Mouse (Mus musculus) midbrain, embryonic 16.5 days (tissue): ENCODE data around the gene Krtap9-5. TPM values are rescaled to one million over a fixed set of nuclear protein-coding genes. Genes with fewer than 3 reads are reported as not detected.

Experiments used
- ATAC-seq: fragments of 200-750 bp; cut with Nextera tagmentation; 2 replicates; pipeline ENCODE4 v1.8.0; 2017; ENCODE audit warnings: moderate TSS enrichment
- H3K27ac ChIP-seq: fragments of 300-500 bp; sonication (generic); 2 replicates; pipeline ENCODE4 v1.5.1; 2014; ENCODE audit warnings: mild to moderate bottlenecking, low read length, mixed read lengths
- H3K27me3 ChIP-seq: fragments of 300-500 bp; sonication (generic); 2 replicates; pipeline ENCODE4 v1.6.1; 2014; ENCODE audit warnings: low read depth, low read length, mixed read lengths; ENCODE audit not compliant: control insufficient read depth, insufficient read depth
- H3K36me3 ChIP-seq: fragments of 300-500 bp; sonication (generic); 2 replicates; pipeline ENCODE4 v1.6.1; 2014; ENCODE audit warnings: mild to moderate bottlenecking, low read length, moderate library complexity, mixed read lengths; ENCODE audit not compliant: control insufficient read depth, insufficient read depth
- H3K4me1 ChIP-seq: fragments of 300-500 bp; sonication (generic); 2 replicates; pipeline ENCODE4 v1.6.1; 2014; ENCODE audit warnings: mild to moderate bottlenecking, low read length, mixed read lengths; ENCODE audit not compliant: control insufficient read depth, insufficient read depth
- H3K4me2 ChIP-seq: fragments of 300-500 bp; sonication (generic); 2 replicates; pipeline ENCODE4 v1.6.1; 2014; ENCODE audit warnings: mild to moderate bottlenecking, low read length, mixed read lengths
- H3K4me3 ChIP-seq: fragments of 300-500 bp; sonication (generic); 2 replicates; pipeline ENCODE4 v1.5.1; 2014; ENCODE audit warnings: low read depth, mild to moderate bottlenecking, low read length, moderate library complexity, mixed read lengths
- H3K9ac ChIP-seq: fragments of 300-500 bp; sonication (generic); 2 replicates; pipeline ENCODE4 v1.6.1; 2014; ENCODE audit warnings: low read depth, low read length, mixed read lengths
- H3K9me3 ChIP-seq: fragments of 300-500 bp; sonication (generic); replicated peaks from 2 replicates; pipeline ENCODE4 v1.6.1; 2014; ENCODE audit warnings: mild to moderate bottlenecking, low read length, mixed read lengths; ENCODE audit not compliant: control insufficient read depth, poor library complexity, severe bottlenecking
- WGBS: fragments of 180-500 bp; shearing (Covaris S2); extraction: QIAGEN DNeasy Blood & Tissue Kit; methylation state at CpG from one replicate; pipeline ENCODE4 v1.1.7; 2014; 5-methylcytosine and 5-hydroxymethylcytosine counted together
- polyA plus RNA-seq: library from polyadenylated mRNA; unstranded; fragments of >200 nt; fragmentation: Nextera tagmentation; extraction: Ambion mirVana; gene quantifications from 2 replicates; pipeline ENCODE4 v1.2.1, GENCODE M21; 2015

Gene Krtap9-5
- polyA plus RNA-seq, 1 experiment from 2014 or later, result not detected

DNA sequence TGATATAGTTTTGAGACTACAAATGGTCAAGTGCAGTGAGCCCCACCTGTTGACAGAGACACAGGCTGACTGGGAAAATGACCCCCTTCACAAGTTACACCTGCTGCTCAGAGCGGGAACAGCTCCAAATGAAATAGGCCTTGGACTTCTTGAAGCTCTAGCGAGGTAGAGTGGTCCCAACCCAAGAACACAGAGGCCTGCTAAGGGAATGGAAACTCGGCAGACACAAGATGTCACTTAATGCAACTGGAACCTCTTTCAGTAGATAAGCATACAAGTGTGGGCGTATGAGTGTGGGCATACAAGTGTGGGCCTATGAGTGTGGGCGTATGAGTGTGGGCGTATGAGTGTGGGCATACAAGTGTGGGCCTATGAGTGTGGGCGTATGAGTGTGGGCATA is 50.8 kb downstream of the Krtap9-5 start:
- Histone ChIP-seq H3K4me3 (no peak overlapping the region), H3K9ac (no peak overlapping the region), H3K36me3 (no peaks in the 10 kb centered on the region), H3K4me2 (no peak overlapping the region), H3K9me3 (no peaks in the 10 kb centered on the region), H3K4me1 (no peaks in the 10 kb centered on the region), H3K27ac (no peak overlapping the region), H3K27me3 (no peaks in the 10 kb centered on the region)
- no peak for ATAC-seq
- 93% methylated on average over 7 of the region's 7 CpGs for WGBS

Other genes starting within 250 kb of the Krtap9-5 start
- not detected in 2 replicates for gene Gm14180, start 214.2 kb upstream of the Krtap9-5 start, polyA plus RNA-seq
- gene Gm11595, start 175.6 kb upstream of the Krtap9-5 start, polyA plus RNA-seq, result not detected in 2 replicates
- gene Krtap4-8, start 167.8 kb upstream of the Krtap9-5 start, polyA plus RNA-seq, result not detected in 2 replicates
- not detected in 2 replicates for gene Krtap4-9, start 163.3 kb upstream of the Krtap9-5 start, polyA plus RNA-seq
- gene Gm11596, start 155.0 kb upstream of the Krtap9-5 start, polyA plus RNA-seq, result not detected in 2 replicates
- not detected in 2 replicates for gene Gm11569, start 149.5 kb upstream of the Krtap9-5 start, polyA plus RNA-seq
- not detected in 2 replicates for gene Gm11554, start 144.0 kb upstream of the Krtap9-5 start, polyA plus RNA-seq
- not detected in 2 replicates for gene Krtap4-13, start 138.6 kb upstream of the Krtap9-5 start, polyA plus RNA-seq
- not detected in 2 replicates for gene Gm11564, start 132.8 kb upstream of the Krtap9-5 start, polyA plus RNA-seq
- gene 2300003K06Rik, start 110.4 kb upstream of the Krtap9-5 start, polyA plus RNA-seq, result not detected in 2 replicates
- gene Krtap4-16, start 96.9 kb upstream of the Krtap9-5 start, polyA plus RNA-seq, result not detected in 2 replicates
- gene Gm11568, start 90.6 kb upstream of the Krtap9-5 start, polyA plus RNA-seq, result not detected in 2 replicates
- gene Gm11559, start 84.0 kb upstream of the Krtap9-5 start, polyA plus RNA-seq, result not detected in 2 replicates
- not detected in 2 replicates for gene Krtap9-1, start 75.1 kb upstream of the Krtap9-5 start, polyA plus RNA-seq
- gene Gm11567, start 69.3 kb upstream of the Krtap9-5 start, polyA plus RNA-seq, result not detected in 2 replicates
- gene Krtap31-1, start 40.6 kb upstream of the Krtap9-5 start, polyA plus RNA-seq, result not detected in 2 replicates
- not detected in 2 replicates for gene Gm11565, start 33.7 kb upstream of the Krtap9-5 start, polyA plus RNA-seq
- not detected in 2 replicates for gene Krtap31-2, start 12.2 kb upstream of the Krtap9-5 start, polyA plus RNA-seq
- gene Krtap29-1, start 30.6 kb downstream of the Krtap9-5 start, polyA plus RNA-seq, result not detected in 2 replicates
- 0.17 TPM in 1 of 2 replicates, not detected in the other for gene Krtap16-1, start 38.1 kb downstream of the Krtap9-5 start, polyA plus RNA-seq
- 0.84 and 1.4 TPM in 2 replicates for gene Krtap17-1, start 45.5 kb downstream of the Krtap9-5 start, polyA plus RNA-seq
- not detected in 2 replicates for gene Krt33a, start 67.7 kb downstream of the Krtap9-5 start, polyA plus RNA-seq
- 0.11 TPM in 1 of 2 replicates, not detected in the other for gene Krt33b, start 81.4 kb downstream of the Krtap9-5 start, polyA plus RNA-seq
- not detected in 2 replicates for gene Krt34, start 93.1 kb downstream of the Krtap9-5 start, polyA plus RNA-seq
- gene Krt31, start 102.1 kb downstream of the Krtap9-5 start, polyA plus RNA-seq, result not detected in 2 replicates
- not detected in 2 replicates for gene Krt32, start 139.8 kb downstream of the Krtap9-5 start, polyA plus RNA-seq
- gene Krt35, start 147.8 kb downstream of the Krtap9-5 start, polyA plus RNA-seq, result not detected in 2 replicates
- not detected in 2 replicates for gene Krt36, start 157.2 kb downstream of the Krtap9-5 start, polyA plus RNA-seq
- 0.11 TPM in 1 of 2 replicates, not detected in the other for gene Krt13, start 173.1 kb downstream of the Krtap9-5 start, polyA plus RNA-seq
- gene Krt15, start 187.5 kb downstream of the Krtap9-5 start, polyA plus RNA-seq, result 0.31 and 0.40 TPM in 2 replicates
- 2.9 and 3.4 TPM in 2 replicates for gene Krt19, start 200.2 kb downstream of the Krtap9-5 start, polyA plus RNA-seq
- not detected in 2 replicates for gene Krt9, start 244.8 kb downstream of the Krtap9-5 start, polyA plus RNA-seq